Mouse (Mus musculus) ES-Bruce4 (cell line): ENCODE measurements around the gene Gpr88. TPM values are rescaled to one million over a fixed set of nuclear protein-coding genes. Genes with fewer than 3 reads are reported as not detected.
A peak's percentile ranks its signal among the peaks of the same experiment; 100 is the strongest.

Experiments used
- H3K27ac ChIP-seq: 2 replicates; pipeline ENCODE4 v1.5.1; 2012; ENCODE audit warnings: low read length, inconsistent platforms; ENCODE audit not compliant: insufficient read depth
- H3K27me3 ChIP-seq: 2 replicates; pipeline ENCODE4 v1.6.1; 2012; ENCODE audit warnings: mild to moderate bottlenecking, low read length, inconsistent platforms; ENCODE audit not compliant: control insufficient read depth, poor library complexity, insufficient read depth, severe bottlenecking
- H3K36me3 ChIP-seq: 2 replicates; pipeline ENCODE4 v1.6.1; 2012; ENCODE audit warnings: inconsistent platforms, mild to moderate bottlenecking, low read length, moderate library complexity; ENCODE audit not compliant: control insufficient read depth, poor library complexity, insufficient read depth, severe bottlenecking
- H3K4me1 ChIP-seq: one replicate; pipeline ENCODE4 v1.8.1; 2011; ENCODE audit warnings: low read length; ENCODE audit not compliant: control insufficient read depth, insufficient read depth
- H3K4me3 ChIP-seq: 2 replicates; pipeline ENCODE4 v1.5.1; 2011; ENCODE audit warnings: low read depth, mild to moderate bottlenecking, low read length
- H3K9ac ChIP-seq: 2 replicates; pipeline ENCODE4 v1.6.1; 2012; ENCODE audit warnings: low read depth, mild to moderate bottlenecking, inconsistent platforms; ENCODE audit not compliant: poor library complexity, severe bottlenecking
- H3K9me3 ChIP-seq: replicated peaks from 2 replicates; pipeline ENCODE4 v1.6.1; 2012; ENCODE audit warnings: mild to moderate bottlenecking, low read length, inconsistent platforms; ENCODE audit not compliant: control insufficient read depth, poor library complexity, insufficient read depth, severe bottlenecking
- CTCF ChIP-seq: IDR thresholded peaks from one replicate; pipeline ENCODE4 v1.8.1; 2011; ENCODE audit warnings: low read depth, low read length
- EP300 ChIP-seq: IDR thresholded peaks from 2 replicates; pipeline ENCODE4 v1.6.1; 2011; ENCODE audit warnings: low read depth, low read length; ENCODE audit not compliant: insufficient read depth
- POLR2A ChIP-seq: IDR thresholded peaks from one replicate; pipeline ENCODE4 v1.8.1; 2011; ENCODE audit warnings: low read length; ENCODE audit not compliant: insufficient read depth
- polyA plus RNA-seq: library from polyadenylated mRNA; stranded (reverse); fragments of >200 nt; gene quantifications from 2 replicates; pipeline ENCODE4 v1.2.4, GENCODE M21; 2011; ENCODE audit warnings: low read depth; ENCODE audit not compliant: missing spikeins, insufficient read depth, insufficient read length

Gpr88 gene
- polyA plus RNA-seq: not detected in 2 replicates

GRCm38 (mm10) chr3:116253077-116253531 lies at the start of gene Gpr88:
TSS of gene Gpr88 (minus strand) at chr3:116253503.
- Histone ChIP-seq H3K27me3 (peaks cover 3% of the 10 kb centered on the region), H3K27ac (no peak within 1 kb of the TSS), H3K9me3 (no peaks in the 10 kb centered on the region), H3K4me1 (no peaks in the 10 kb centered on the region), H3K4me3 (peak within 1 kb of the TSS; percentile 40), H3K9ac (no peak within 1 kb of the TSS), H3K36me3 (no peaks in the 10 kb centered on the region)
- no peak for TF ChIP-seq CTCF
- TF ChIP-seq POLR2A: no peak
- TF ChIP-seq EP300: no peak

- no peak overlapping the region for H3K27ac ChIP-seq
- H3K9ac ChIP-seq: no peak overlapping the region
- no peaks in the 10 kb centered on the region for H3K4me1 ChIP-seq
- no peaks in the 10 kb centered on the region for H3K27me3 ChIP-seq
- no peak overlapping the region for H3K4me3 ChIP-seq
- no peaks in the 10 kb centered on the region for H3K36me3 ChIP-seq
- no peak for TF ChIP-seq POLR2A
- TF ChIP-seq EP300: no peak
- TF ChIP-seq CTCF: no peak
- H3K9me3 ChIP-seq: no peaks in the 10 kb centered on the region
These were observed 49.3 kb upstream of the Gpr88 start for GRCm38 (mm10) chr3:116302581-116302980.

GRCm38 (mm10) chr3:116301754-116302153 lies 48.5 kb upstream of the Gpr88 start:
- TF ChIP-seq POLR2A (no peak), EP300 (no peak), CTCF (no peak)
- Histone ChIP-seq H3K9me3 (no peaks in the 10 kb centered on the region), H3K9ac (no peak overlapping the region), H3K36me3 (no peaks in the 10 kb centered on the region), H3K27ac (no peak overlapping the region), H3K4me3 (no peak overlapping the region), H3K27me3 (no peaks in the 10 kb centered on the region), H3K4me1 (no peaks in the 10 kb centered on the region)

- no peak overlapping the region for H3K4me3 ChIP-seq
- H3K27me3 ChIP-seq: no peaks in the 10 kb centered on the region
- H3K27ac ChIP-seq: no peak overlapping the region
- no peak overlapping the region for H3K9ac ChIP-seq
- no peaks in the 10 kb centered on the region for H3K4me1 ChIP-seq
- no peak for TF ChIP-seq CTCF
- no peak for TF ChIP-seq EP300
- no peak for TF ChIP-seq POLR2A
- no peaks in the 10 kb centered on the region for H3K9me3 ChIP-seq
- H3K36me3 ChIP-seq: no peaks in the 10 kb centered on the region
These were observed 45.4 kb upstream of the Gpr88 start for GRCm38 (mm10) chr3:116298727-116299126.

- Histone ChIP-seq H3K36me3 (no peaks in the 10 kb centered on the region), H3K9ac (no peak overlapping the region), H3K4me1 (no peaks in the 10 kb centered on the region), H3K27me3 (no peaks in the 10 kb centered on the region), H3K9me3 (no peaks in the 10 kb centered on the region), H3K27ac (no peak overlapping the region), H3K4me3 (no peak overlapping the region)
- no peak for TF ChIP-seq POLR2A
- TF ChIP-seq CTCF: no peak
- TF ChIP-seq EP300: no peak
These were observed 44.7 kb upstream of the Gpr88 start for GRCm38 (mm10) chr3:116298003-116298402.

GRCm38 (mm10) chr3:116297170-116297569 lies 43.9 kb upstream of the Gpr88 start:
- Histone ChIP-seq H3K9me3 (no peaks in the 10 kb centered on the region), H3K4me1 (no peaks in the 10 kb centered on the region), H3K36me3 (no peaks in the 10 kb centered on the region)

More at GRCm38 (mm10) chr3:116297170-116297569, 43.9 kb upstream of the Gpr88 start:
- Histone ChIP-seq H3K4me3 (no peak overlapping the region), H3K27ac (no peak overlapping the region), H3K27me3 (no peaks in the 10 kb centered on the region), H3K9ac (no peak overlapping the region)
- TF ChIP-seq CTCF (no peak), EP300 (no peak), POLR2A (no peak)
